Mouse (Mus musculus) ovary, adult 18-20 months (tissue): ENCODE data around the gene Prpf19.

Experiments
- DNase-seq: peaks from one replicate; pipeline ENCODE4 v3.0.0; 2022; ENCODE audit warnings: low spot score, mixed read lengths

The Prpf19 gene

DNA sequence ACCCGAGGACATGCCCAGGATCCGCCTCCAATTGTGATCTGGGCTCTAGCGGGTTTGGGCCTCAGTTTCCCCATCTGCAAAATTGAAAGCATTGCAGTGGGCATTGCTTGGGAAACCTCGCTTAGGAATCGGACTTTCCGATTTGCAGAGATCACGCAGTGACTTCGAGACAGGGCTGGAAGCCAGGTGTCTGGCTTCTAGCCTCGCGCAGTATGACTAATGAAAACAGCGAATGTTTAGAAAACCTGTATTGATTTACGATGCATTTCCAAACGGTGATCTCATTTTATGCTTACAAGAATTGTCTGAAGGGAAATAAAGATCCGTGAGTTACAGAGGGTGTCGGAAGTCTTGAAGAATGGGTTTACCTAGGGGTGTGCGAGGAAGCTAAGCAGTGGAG lies 677 bp downstream of the Prpf19 start:
- no peak for DNase-seq

DNA sequence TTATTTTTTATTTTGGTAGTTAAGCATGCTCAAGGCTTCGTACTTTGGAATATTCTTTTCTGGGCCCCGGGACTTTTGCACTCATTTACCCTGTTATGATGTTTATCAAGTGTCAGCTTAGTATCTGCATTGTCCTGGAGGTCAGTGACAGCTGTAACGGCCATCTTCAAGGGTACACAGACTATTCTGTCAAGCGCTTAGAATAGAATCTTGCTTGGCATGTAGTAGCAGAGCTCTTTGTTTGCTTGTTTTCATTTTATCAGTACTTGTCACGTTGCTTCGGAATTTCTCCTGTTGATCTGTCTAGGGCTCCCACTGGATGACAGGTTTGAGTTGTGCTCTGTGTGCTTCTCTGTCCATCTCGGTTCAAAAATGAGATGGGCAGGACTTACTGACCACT lies 1.8 kb downstream of the Prpf19 start:
- DNase-seq = no peak

DNA sequence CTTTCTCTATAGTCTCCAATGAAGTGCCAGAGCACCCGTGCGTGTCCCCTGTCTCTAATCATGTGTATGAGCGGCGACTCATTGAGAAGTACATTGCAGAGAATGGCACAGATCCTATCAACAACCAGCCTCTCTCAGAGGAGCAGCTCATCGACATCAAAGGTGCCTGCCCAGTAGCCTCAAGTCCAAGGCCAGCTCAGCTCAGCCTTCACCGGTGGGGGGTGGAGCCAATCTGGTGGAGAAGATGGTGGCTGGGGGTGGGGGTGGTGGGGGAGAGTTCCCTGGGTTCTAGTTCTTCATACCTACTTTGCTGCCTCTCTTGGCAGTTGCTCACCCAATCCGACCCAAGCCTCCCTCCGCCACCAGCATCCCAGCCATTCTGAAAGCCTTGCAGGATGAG lies 2.5 kb downstream of the Prpf19 start:
- no peak for DNase-seq

DNA sequence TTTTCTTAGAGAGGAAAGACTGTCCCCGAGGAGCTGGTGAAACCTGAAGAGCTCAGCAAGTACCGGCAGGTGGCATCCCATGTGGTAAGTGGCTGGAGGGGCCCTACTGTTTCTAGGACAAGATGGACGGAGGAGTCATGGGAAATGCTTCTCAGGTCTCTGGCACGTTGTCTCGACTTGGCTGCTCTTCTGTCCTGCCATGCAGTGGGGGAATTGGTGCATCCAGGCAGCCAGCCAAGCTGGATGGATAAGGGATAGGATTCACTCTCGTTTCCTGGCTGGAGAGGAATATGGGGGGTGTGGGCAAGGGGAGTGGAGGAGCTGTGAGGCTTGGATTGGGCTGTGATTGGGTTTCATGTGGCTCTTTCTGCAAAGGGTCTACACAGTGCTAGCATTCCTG lies 5.3 kb downstream of the Prpf19 start:
- DNase-seq = no peak

DNA sequence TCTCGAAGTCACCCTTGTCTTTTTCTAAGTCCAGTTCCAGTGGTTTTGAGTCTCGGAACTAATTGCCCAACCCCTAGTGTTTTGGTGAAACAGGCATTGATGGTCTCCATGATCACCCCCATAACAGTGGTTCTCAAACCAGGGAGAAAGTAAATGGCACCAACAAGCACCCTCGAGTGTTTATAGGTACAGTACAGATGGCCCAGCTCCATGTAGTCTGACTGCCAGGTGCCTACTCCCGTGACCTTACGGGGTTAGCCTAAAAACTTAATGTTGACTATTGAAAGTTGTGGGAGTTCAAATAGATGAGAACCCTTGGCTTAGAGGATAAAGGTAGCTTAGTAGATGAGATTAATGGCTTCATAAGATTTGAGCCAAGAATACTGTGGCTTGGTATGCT lies 6.0 kb downstream of the Prpf19 start:
- DNase-seq = no peak

DNA sequence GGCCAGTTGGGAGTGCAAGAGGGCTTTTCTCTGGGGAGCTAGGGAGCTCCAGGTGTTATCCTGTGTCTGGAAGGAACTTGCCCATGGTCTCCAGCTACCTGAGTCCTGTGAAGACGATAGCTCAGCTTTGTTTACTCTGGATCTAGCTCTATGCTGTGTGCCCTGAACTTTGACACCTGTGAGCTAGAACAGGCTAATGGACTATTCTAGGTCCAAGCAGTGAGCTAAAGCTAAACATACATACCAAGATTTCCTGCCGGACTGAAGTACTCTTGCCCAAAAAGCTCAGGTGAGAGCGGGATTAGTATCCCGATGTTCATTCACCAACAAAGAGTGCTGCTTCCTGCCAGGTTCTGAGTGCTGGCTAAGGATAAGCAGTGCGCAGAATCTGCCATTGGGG lies 9.5 kb downstream of the Prpf19 start:
- no peak for DNase-seq

DNA sequence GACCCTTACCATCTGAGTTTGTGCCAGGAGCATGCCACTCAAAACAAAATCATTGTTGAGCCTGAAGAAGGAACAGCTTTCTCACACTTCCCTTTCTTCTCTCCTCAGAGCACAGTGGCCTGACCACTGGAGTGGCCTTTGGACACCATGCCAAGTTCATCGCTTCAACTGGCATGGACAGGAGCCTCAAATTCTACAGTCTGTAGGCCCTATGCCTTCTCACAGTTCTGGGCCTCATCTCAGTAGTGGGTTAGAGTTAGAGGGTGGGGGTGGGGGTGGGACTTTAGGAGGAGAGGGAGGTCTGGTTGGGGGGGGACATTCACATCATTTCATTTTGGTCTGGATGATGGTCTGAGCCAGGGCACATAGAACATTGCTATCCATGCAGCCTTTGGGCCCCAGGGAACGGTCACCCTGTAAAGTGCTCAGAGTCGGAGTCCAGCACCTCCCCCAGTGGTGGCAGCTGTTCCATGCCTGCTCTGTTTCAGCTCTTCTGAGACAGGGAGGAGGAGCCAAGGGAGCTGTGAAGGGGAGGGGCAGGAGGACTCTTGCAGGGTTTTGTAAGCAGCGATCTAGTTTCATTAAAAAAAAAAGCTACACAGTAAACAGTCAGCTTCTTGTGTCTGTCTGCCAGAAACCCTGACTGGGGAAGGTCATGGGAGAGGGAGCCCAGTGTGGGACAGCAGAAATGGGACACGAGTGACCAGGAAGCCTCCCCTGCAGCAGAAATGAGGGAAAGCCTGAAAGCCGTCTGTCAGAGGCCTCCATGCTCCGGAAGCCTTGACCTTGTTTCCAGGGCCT lies 10.1 kb downstream of the Prpf19 start:
- peak; percentile 69 for DNase-seq

DNA sequence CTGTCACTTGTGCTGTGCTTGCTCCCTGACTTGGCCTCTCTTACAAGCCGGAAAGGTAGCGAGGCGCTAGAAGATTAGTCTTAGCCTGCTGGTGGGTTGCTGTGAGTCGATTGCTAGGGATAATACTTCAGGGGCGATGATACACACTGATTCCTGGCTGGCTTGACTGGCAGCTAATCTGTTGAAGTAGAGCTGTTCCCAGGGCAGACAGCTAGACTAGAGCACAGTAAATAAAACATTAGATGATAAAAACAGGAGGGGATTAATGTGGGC lies 10.6 kb downstream of the Prpf19 start:
- DNase-seq = no peak

DNA sequence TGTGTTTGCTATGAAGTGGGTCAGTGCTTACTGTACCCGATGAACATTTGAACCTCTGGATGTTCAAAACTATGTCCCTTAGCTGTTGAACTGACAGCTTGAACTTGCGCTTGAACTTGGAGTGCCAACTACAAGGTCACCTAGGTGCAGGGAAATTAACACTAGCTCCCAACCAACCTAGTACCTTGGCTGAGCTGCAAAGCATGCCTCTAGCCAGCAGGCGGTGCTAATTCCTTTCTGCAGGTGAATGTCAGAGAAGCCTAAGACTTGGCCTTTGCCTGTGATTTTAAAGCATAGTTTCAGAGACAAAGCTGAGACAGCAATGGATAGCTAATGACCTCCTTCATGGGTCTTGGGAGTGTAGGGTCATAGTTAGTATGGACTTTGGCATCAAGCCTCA lies 12.9 kb downstream of the Prpf19 start:
- DNase-seq = no peak

DNA sequence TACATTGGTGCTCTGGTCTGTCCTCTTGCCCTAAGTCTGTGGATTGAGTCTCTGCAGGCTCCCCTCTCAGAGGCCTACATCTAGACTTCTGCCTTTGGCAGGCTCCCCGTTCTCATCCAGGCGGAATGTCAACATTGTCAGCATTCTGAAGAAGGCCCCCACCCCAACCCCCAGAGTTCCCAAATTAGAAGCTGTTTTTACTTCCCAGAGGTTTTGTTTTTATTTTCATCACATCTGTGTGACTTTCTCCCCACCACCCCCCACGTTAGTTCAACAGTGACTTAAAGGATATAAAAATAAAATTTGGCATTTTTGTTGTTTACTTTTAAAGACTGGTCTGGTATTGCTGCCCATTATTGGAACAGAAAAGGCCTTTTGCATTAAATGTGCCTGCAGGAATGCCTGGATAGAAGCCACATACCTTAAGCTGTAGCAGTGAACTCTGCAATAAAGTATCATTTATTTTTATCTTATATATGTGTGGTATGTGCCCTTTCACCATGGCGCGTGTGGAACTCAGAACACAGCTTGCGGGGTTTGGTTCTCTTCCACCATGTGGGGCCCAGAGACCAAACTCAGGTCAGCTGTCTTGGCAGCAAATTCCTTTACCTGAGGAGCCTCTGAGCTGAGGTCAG lies 14.2 kb downstream of the Prpf19 start:
- peak; percentile 24 for DNase-seq

DNA sequence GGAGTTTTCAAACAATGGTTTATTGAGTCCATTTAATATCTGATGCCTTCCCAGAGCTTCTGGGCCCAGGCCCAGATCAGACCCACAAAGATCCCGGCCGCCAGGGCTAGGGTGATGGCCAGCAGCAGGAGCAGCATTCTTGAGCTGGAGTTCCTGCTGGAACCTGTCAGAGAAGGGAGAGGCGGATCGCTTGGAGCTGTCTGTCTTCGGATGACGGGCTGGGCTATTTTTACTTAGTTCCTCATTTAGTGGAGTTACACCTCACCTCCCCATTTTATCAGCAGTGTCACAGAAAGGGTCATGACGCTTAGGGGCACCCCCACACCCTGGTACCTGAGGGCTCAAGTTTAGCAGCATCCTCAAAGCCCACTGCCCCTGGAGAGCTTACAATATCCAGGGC lies 19.3 kb downstream of the Prpf19 start:
- DNase-seq = no peak

DNA sequence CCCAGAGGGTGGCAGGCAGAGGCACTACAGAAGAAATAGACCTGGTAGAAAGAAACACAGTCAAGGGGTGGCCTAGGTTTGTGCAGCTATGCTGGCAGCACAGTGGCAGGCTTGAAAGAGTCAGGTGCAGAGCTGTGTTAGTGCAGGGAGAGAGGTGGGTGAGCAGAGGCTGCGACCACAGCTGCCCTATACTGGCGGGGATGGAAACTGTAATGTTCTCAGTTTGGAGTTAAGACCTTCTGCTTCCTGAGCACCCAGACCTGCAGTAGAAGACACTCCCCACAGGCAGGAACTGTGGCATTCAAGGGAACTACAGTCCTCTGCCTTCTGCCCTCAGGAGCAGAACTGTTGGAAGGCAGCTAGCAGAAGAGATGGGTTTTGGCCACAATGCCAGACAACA lies 19.8 kb downstream of the Prpf19 start:
- no peak for DNase-seq

DNA sequence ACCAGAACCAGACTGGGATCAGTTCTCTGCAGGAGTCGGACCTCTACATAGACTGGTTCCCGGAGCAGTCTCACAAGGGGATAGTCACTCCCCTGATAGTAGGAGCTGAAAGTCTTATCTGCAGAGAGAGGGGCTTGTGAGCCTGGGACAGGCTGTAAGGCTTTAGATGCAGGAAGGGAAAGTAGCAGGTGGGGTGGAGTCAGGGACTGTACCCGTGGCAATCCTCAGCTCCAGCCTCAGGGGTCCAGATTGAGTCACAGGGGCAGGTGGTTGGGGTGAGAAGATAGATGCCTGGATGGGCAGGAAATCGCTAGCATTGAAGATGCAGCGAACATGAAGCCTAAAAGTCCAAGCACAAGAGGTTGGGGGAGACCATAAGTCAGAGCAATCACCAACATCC lies 21.5 kb downstream of the Prpf19 start:
- no peak for DNase-seq

DNA sequence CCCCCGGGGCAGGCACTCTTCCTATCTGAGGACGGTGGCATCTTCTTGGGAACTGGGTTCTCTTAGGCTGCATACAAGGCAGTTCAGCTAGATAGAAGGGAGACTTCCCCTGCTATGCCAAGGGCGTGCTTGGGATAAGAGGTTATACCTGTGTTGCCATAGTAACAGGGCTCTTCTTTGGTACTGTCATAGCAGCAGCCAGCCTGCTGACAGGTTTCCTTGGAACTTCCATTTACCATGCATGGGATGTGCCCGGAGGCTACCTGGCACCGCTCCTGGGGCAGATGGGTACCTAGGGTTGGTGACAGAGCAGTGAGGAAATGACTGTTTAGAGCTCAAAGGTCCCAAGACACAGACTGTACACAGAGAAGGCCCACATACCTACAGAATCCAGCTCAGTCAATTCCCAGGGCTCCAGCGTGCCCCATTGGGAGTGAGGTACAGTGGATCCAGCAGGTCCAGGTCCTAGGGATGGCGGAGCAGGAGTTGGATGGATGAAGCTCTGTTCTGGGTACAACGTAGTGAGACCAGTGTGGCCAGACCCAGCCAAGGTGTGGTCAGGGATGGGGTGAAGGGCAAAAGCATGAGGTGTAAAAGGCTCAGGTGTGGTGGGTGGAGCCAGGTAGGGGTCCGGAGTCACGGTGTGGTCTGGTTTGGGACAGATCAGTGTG lies 23.4 kb downstream of the Prpf19 start:
- DNase-seq = no peak

DNA sequence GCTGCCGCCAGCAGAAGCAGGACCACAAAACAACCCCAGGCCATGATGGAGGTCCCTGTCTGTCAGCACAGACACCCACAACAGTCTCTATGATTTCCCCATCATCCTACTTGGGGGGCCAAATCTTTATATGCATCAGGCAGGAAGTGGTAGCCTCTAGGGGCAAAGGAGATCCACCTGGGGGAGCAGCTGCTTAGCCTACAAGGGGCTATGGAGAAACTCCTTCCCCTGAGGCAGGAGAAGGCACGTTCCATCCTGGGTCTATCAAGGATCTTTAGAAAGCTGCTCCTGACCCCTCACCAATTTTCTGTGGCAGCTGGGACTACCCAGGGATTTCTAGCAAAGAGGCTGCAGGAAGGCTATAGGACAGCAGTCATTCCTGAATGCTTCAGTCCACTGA lies 25.5 kb downstream of the Prpf19 start, which contains the start of gene Zp1:
TSS of gene Zp1 (minus strand) at position 101 of the 400 bp plus-strand sequence.
- DNase-seq = no peak

DNA sequence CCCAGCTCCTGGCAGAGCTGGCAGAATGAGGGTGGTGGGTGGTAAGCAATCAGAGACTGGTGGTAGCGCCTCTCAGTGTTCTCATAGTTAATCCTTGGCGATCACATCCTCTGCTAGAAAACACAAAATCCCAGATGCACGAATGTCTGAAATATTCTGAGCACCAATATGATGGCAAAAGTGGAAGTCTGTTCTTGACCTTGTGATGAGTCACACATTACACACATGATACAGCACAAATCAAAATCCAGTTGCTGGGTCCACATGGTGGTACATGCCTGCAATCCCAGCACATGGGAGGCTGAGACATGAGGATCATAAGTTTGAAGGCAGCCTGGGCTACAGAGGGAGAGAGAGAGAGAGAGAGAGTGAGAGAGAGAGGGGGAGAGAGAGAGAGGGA lies 26.0 kb downstream of the Prpf19 start:
- DNase-seq = no peak

DNA sequence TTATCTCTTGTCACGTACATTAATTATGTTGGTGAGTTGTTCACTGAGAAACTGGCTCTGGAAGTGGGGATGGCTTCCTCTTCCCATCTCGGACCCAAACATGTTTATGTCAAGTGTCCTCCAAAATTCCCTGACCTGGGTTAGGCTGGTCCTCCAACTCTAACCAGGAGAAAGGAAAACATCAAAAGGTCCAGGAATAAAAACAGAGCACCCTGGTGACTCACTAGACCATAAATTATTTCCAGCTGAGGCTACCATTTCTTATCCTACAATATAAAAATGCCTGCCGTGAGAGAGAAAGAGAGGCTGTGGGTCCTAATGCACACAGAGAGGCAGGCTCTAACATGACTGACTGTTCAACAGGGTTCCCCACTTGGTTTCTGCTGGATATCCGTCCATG lies 29.2 kb downstream of the Prpf19 start:
- DNase-seq = no peak

DNA sequence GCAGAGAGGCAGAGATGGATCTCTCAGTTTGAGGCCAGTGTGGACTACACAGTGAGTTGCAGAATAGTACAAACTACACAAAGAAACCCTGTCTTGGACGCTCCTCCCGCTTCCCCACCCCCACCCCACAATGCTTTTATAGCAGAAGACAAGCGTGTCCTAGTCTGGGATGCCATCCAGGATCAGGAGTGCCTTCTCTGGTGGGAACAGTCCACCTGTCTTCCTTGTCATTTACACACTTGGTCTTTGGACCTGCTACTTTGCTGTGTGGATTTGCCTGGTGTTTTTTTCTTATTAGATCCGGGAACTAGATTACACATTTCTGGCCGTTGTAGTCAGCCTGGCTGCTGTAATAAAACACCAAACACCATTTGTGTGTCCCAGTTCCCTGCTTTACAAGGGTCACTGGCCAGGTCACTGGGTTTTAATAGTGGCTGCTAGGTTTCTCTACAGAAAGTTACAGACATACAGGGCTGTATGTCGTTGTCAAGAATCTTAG lies 31.1 kb downstream of the Prpf19 start:
- DNase-seq = no peak

DNA sequence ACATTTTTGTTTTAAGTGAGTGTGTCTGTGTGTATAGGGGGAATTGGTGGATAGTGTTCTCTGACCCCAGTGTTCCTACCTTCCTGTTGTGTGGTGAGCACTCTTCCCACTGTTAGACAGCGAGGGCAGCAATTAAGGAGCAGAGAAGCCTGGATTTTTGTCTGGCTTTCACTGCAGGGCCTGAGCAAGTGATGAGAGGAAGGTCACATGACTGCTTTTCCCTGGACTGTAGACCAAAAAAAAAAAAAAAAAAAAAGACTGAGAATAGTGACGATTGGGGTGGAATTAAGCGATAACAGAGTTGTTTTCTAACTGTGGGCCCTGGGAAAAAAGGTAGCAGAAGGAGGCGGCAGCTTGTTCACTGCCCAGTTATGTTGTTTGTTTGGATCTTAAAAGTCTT lies 31.6 kb downstream of the Prpf19 start:
- DNase-seq = no peak

DNA sequence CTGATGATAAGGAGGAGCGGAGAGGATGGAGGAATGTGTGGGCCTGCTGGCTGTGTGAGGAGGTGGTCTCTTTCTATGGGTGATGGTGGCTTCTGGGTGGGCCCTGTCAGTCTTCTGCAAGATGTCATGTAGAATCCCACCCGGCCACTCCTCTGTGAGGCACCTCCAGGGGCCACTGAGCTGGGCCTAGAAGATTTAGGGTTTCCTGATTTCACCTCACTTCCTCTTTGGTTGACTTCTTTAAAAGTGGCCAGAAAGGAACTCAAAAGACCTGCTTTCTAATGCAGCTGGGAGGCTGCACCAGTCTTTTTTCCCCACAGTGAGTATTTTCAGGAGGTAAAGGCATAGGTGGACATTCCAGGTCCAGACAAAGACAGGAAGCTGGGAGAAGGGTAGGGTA lies 35.6 kb downstream of the Prpf19 start:
- no peak for DNase-seq

DNA sequence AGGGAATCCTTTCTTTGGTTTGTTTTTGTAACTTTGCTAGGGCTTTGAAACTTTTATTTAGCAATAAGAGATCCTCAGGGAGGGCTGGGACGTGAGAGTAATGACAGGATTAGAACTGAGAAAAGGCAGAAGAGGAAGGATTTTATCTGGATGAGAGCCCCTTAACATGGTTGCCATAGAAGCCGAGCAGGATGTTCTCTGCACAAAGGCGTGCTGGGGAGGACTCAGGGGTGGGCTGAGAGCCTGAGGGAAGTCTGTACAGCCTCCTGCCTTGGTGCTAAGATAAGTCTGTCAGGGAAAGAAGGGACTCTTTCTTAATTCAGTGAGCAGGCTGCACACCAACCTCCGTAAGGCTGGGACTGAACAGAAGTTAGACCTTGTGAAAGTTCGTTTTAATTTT lies 40.0 kb downstream of the Prpf19 start:
- no peak for DNase-seq

DNA sequence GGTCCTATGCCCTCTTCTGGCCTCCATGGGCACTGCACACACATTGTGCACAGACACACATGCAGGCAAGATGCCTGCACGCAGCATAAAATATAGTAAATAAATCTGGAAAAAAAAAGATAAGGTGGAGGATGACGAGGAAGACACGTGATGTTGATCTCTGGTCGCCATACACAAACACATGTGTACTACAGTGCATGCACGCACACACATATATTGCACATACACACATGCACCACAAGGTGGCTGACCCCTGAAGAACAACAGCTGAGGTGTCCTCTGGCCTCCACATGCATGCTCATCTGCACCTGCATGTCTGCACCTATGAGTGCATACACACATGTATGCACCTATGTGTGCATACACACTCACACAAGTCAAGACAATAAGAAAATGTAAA lies 41.0 kb downstream of the Prpf19 start:
- DNase-seq = no peak

DNA sequence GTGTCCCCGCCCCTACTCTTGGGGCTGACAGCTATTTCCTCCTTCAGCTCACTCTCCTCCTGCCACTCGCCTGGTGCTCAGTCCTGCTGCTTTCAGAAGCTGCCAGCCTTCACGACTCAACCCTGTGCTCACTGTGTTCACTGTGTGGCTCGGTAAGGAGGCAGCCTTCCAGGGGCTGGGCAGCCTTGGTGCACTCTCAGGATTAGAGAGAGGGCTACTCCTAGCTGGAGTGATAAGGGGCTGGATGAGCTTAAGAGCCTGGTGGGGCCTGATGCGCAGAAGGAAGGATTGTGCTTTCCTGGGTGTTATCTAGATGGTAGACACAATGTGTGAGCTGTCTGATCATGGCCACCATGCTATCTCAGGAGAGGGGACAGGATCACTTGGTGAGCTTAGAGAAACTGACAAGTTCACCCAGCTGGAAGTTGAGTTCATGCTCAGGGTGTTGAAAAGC lies 42.1 kb downstream of the Prpf19 start, which contains the start of gene Ptgdr2:
TSS of gene Ptgdr2 (plus strand) at position 51 of the 454 bp plus-strand sequence.
- no peak for DNase-seq
